Mouse (Mus musculus): ENCODE measurements around the gene Pes1. TPM values are rescaled to one million over a fixed set of nuclear protein-coding genes. Genes with fewer than 3 reads are reported as not detected.

Pes1 gene
- total and polyA plus RNA-seq, 3 experiments: 240 to 498 (median 301) TPM

DNA sequence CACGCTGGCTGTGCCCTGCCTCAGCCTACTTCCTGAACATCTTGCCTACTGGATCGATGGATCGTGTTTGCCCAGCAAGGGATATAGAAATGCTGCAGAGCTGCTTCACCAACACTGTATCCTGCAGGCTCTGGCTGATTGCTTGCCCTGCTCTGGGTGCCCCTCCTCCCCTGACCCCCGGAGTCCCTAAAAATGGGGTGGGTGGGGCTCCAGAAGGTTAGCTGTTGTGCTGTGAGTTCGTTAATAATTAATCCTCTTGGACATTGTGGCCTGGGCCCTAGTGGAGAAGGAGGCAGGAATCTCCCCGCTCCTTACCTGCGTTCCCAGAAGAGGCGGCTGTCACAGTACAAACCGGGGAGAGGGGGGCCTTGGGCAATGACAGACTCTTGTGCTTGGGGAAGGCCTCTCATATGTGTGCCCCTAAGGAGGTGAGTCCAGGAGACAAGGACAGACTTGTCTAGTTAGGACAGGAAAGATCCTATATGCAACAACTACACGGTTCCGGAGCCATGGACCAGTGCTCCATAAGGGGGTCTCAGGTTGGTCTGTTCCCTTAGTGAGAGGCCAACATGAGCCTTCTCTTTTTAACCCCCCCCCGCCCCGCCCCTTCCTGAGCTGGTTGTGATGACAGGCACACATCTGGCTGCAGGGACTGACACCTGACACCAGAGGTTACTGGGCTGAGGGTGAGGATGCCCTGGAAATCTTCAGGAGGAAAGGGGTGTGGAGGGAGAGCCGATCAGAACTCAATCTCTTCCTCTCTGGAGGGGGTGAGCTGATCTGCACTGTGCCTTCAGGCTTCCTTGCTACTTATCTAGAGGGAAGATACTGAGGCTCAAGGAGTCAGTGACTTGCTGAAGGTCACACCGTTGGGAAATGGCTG lies 20.3 kb downstream of the Pes1 start:
- H3K4me1 ChIP-seq (ENCODE audit: control insufficient read depth in 1 of 2, insufficient read depth in 2 of 2, low read length in 2 of 2): no peaks in the 10 kb centered on the region
- peaks cover 0 to under 1% of the 10 kb centered on the region in 2 experiments; a peak in 1 of 4 replicates for H3K36me3 ChIP-seq (ENCODE audit: control insufficient read depth in 1 of 2, insufficient read depth in 2 of 2, low read length in 2 of 2)
- H3K9ac ChIP-seq (ENCODE audit: control insufficient read depth, low read depth, low read length, poor library complexity, severe bottlenecking): no peak overlapping the region
- TF ChIP-seq E2F4 (IDR thresholded peaks at IDR 0.05; ENCODE audit: borderline replicate concordance, low read depth, low read length) (no peak), MAFK (IDR thresholded peaks at IDR 0.05; ENCODE audit: borderline replicate concordance, low read depth, low read length) (no peak), RCOR1 (IDR thresholded peaks at IDR 0.05; ENCODE audit: low read depth, low read length) (no peak), MYC (IDR thresholded peaks at IDR 0.05; ENCODE audit: low read depth, low read length) (no peak), ZC3H11A (IDR thresholded peaks at IDR 0.05; ENCODE audit: low read depth, low read length) (no peak), POLR2AphosphoS5 (IDR thresholded peaks at IDR 0.05; ENCODE audit: borderline replicate concordance, low read depth, low read length) (no peak), TBP (IDR thresholded peaks at IDR 0.05; ENCODE audit: low read depth, low read length) (no peak), MAZ (IDR thresholded peaks at IDR 0.05; ENCODE audit: low read depth, low read length) (no peak), MXI1 (IDR thresholded peaks at IDR 0.05; ENCODE audit: low read depth, low read length) (no peak), POLR2AphosphoS2 (IDR thresholded peaks at IDR 0.05; ENCODE audit: low read length) (no peak; the same call in 1 of the 2 replicates), ETS1 (IDR thresholded peaks at IDR 0.05; ENCODE audit: low read depth, low read length) (no peak), CTCF (IDR thresholded peaks at IDR 0.05 in 2 of 3, conservative IDR thresholded peaks at IDR 0.05 in 1 of 3; ENCODE audit: control insufficient read depth in 1 of 3, insufficient read depth in 1 of 3, low read depth in 2 of 3, low read length in 3 of 3, poor library complexity in 1 of 3, severe bottlenecking in 1 of 3) (no peak), SMC3 (IDR thresholded peaks at IDR 0.05; ENCODE audit: low read depth, low read length) (no peak)
- DNase-seq (ENCODE audit: low read depth, low spot score): no peak
- H3K4me3 ChIP-seq (ENCODE audit: control insufficient read depth in 1 of 2, insufficient read depth in 1 of 2, low read depth in 2 of 2, low read length in 2 of 2): no peak overlapping the region
- H3K9me3 ChIP-seq (replicated peaks; ENCODE audit: insufficient read depth, low read length): no peaks in the 10 kb centered on the region
- no peaks in the 10 kb centered on the region for H3K79me2 ChIP-seq (ENCODE audit: control insufficient read depth, insufficient read depth, low read length, poor library complexity)
- no peak overlapping the region for H3K27ac ChIP-seq (ENCODE audit: control insufficient read depth, low read depth, low read length)
- no peaks in the 10 kb centered on the region for H3K27me3 ChIP-seq (ENCODE audit: control insufficient read depth in 1 of 2, insufficient read depth in 2 of 2, low read length in 2 of 2)

GRCm38 (mm10) chr11:3989748-3990147 lies 26.0 kb downstream of the Pes1 start:
- H3K36me3 ChIP-seq (ENCODE audit: control insufficient read depth in 1 of 2, insufficient read depth in 2 of 2, low read length in 2 of 2): no peaks in the 10 kb centered on the region
- DNase-seq (ENCODE audit: low read depth, low spot score): no peak
- TF ChIP-seq SIN3A (IDR thresholded peaks at IDR 0.05; ENCODE audit: low read length) (no peak), CTCF (IDR thresholded peaks at IDR 0.05 in 2 of 3, conservative IDR thresholded peaks at IDR 0.05 in 1 of 3; ENCODE audit: control insufficient read depth in 1 of 3, insufficient read depth in 1 of 3, low read depth in 2 of 3, low read length in 3 of 3, poor library complexity in 1 of 3, severe bottlenecking in 1 of 3) (no peak), GATA1 (IDR thresholded peaks at IDR 0.05; ENCODE audit: low read depth, low read length) (no peak), ZC3H11A (IDR thresholded peaks at IDR 0.05; ENCODE audit: low read depth, low read length) (no peak), TBP (IDR thresholded peaks at IDR 0.05; ENCODE audit: low read depth, low read length) (no peak), MYC (IDR thresholded peaks at IDR 0.05; ENCODE audit: low read depth, low read length) (no peak), ELF1 (IDR thresholded peaks at IDR 0.05; ENCODE audit: low read depth, low read length) (no peak), NRF1 (IDR thresholded peaks at IDR 0.05; ENCODE audit: insufficient read depth, low read depth, low read length, poor library complexity, severe bottlenecking) (no peak), GABPA (IDR thresholded peaks at IDR 0.05; ENCODE audit: low read depth, low read length) (no peak)
- no peak overlapping the region for H3K4me3 ChIP-seq (ENCODE audit: control insufficient read depth in 1 of 2, insufficient read depth in 1 of 2, low read depth in 2 of 2, low read length in 2 of 2)
- no peaks in the 10 kb centered on the region for H3K79me2 ChIP-seq (ENCODE audit: control insufficient read depth, insufficient read depth, low read length, poor library complexity)
- H3K27me3 ChIP-seq (ENCODE audit: control insufficient read depth in 1 of 2, insufficient read depth in 2 of 2, low read length in 2 of 2): no peaks in the 10 kb centered on the region; a peak in 2 of 4 replicates
- no peak overlapping the region for H3K27ac ChIP-seq (ENCODE audit: control insufficient read depth, low read depth, low read length)
- no peaks in the 10 kb centered on the region for H3K9me3 ChIP-seq (replicated peaks; ENCODE audit: insufficient read depth, low read length)
- no peak overlapping the region for H3K9ac ChIP-seq (ENCODE audit: control insufficient read depth, low read depth, low read length, poor library complexity, severe bottlenecking)
- no peaks in the 10 kb centered on the region for H3K4me1 ChIP-seq (ENCODE audit: control insufficient read depth in 1 of 2, insufficient read depth in 2 of 2, low read length in 2 of 2)
